Mouse (Mus musculus) MEL (cell line): ENCODE measurements around the gene Rnf151. TPM values are rescaled to one million over a fixed set of nuclear protein-coding genes. Genes with fewer than 3 reads are reported as not detected.

Experiments
- DNase-seq: peaks from one replicate; pipeline ENCODE4 v3.0.0; 2011; ENCODE audit warnings: low read depth, low spot score
- H3K27ac ChIP-seq: 2 replicates; pipeline ENCODE4 v1.5.1; 2012; ENCODE audit warnings: low read depth, mild to moderate bottlenecking, control low read depth, low read length, moderate library complexity; ENCODE audit not compliant: control insufficient read depth
- H3K27me3 ChIP-seq, 2 experiments: fragments of 150-350 bp in 1 of 2; sonication (generic) in 1 of 2; 2 replicates each; pipeline ENCODE4 v1.6.1; 2012; ENCODE audit warnings: low read length in 2 of 2, mild to moderate bottlenecking in 2 of 2, improper control_type of control experiment in 1 of 2, moderate library complexity in 1 of 2; ENCODE audit not compliant: insufficient read depth in 2 of 2, control insufficient read depth in 1 of 2
- H3K36me3 ChIP-seq, 2 experiments: 2 replicates each; pipeline ENCODE4 v1.6.1; 2012 to 2014; ENCODE audit warnings: low read length in 2 of 2, improper control_type of control experiment in 1 of 2, inconsistent platforms in 1 of 2, mild to moderate bottlenecking in 1 of 2; ENCODE audit not compliant: insufficient read depth in 2 of 2, control insufficient read depth in 1 of 2
- H3K4me1 ChIP-seq, 2 experiments: fragments of 150-350 bp in 1 of 2; sonication (generic) in 1 of 2; 2 replicates each; pipeline ENCODE4 v1.6.1; 2012; ENCODE audit warnings: low read length in 2 of 2, improper control_type of control experiment in 1 of 2, mild to moderate bottlenecking in 1 of 2; ENCODE audit not compliant: insufficient read depth in 2 of 2, control insufficient read depth in 1 of 2
- H3K4me3 ChIP-seq, 2 experiments: fragments of 150-350 bp in 1 of 2; sonication (generic) in 1 of 2; 2 replicates each; pipeline ENCODE4 v1.5.1; 2012; ENCODE audit warnings: low read depth in 2 of 2, low read length in 2 of 2, mild to moderate bottlenecking in 2 of 2, moderate library complexity in 2 of 2, control low read depth in 1 of 2, improper control_type of control experiment in 1 of 2; ENCODE audit not compliant: control insufficient read depth in 1 of 2, insufficient read depth in 1 of 2
- H3K79me2 ChIP-seq: 2 replicates; pipeline ENCODE4 v1.6.1; 2012; ENCODE audit warnings: mild to moderate bottlenecking, low read length, moderate library complexity; ENCODE audit not compliant: control insufficient read depth, poor library complexity, insufficient read depth
- H3K9ac ChIP-seq: 2 replicates; pipeline ENCODE4 v1.6.1; 2012; ENCODE audit warnings: low read depth, mild to moderate bottlenecking, control low read depth, low read length, moderate library complexity; ENCODE audit not compliant: control insufficient read depth, poor library complexity, severe bottlenecking
- H3K9me3 ChIP-seq: fragments of 150-350 bp; sonication (generic); replicated peaks from 2 replicates; pipeline ENCODE4 v1.6.1; 2012; ENCODE audit warnings: mild to moderate bottlenecking, low read length, improper control_type of control experiment, moderate library complexity; ENCODE audit not compliant: insufficient read depth
- CHD2 ChIP-seq: IDR thresholded peaks from 2 replicates; pipeline ENCODE4 v1.6.1; 2011; ENCODE audit warnings: low read length, improper control_type of control experiment
- CTCF ChIP-seq, 3 experiments: IDR thresholded peaks in 2 of 3; conservative IDR thresholded peaks in 1 of 3; 2 replicates each; pipeline ENCODE4 v1.5.1; 2011 to 2012; ENCODE audit warnings: low read length in 3 of 3, low read depth in 2 of 3, mild to moderate bottlenecking in 2 of 3, improper control_type of control experiment in 1 of 3, inconsistent platforms in 1 of 3, mixed read lengths in 1 of 3, moderate library complexity in 1 of 3; ENCODE audit not compliant: control insufficient read depth in 1 of 3, insufficient read depth in 1 of 3, poor library complexity in 1 of 3, severe bottlenecking in 1 of 3
- E2F4 ChIP-seq: IDR thresholded peaks from 2 replicates; pipeline ENCODE4 v1.6.1; 2011; ENCODE audit warnings: low read depth, low read length, improper control_type of control experiment, borderline replicate concordance
- EP300 ChIP-seq, 2 experiments: IDR thresholded peaks; 2 replicates each; pipeline ENCODE4 v1.6.1; 2011; ENCODE audit warnings: improper control_type of control experiment in 2 of 2, low read length in 2 of 2, low read depth in 1 of 2, mild to moderate bottlenecking in 1 of 2
- ETS1 ChIP-seq: IDR thresholded peaks from 2 replicates; pipeline ENCODE4 v1.6.1; 2012; ENCODE audit warnings: low read depth, mild to moderate bottlenecking, inconsistent platforms, low read length, improper control_type of control experiment, moderate library complexity
- GATA1 ChIP-seq: IDR thresholded peaks from 2 replicates; pipeline ENCODE4 v1.6.1; 2011; ENCODE audit warnings: low read depth, low read length, improper control_type of control experiment
- JUND ChIP-seq: IDR thresholded peaks from 2 replicates; pipeline ENCODE4 v1.6.1; 2011; ENCODE audit warnings: low read depth, mild to moderate bottlenecking, improper control_type of control experiment, low read length
- MAX ChIP-seq: IDR thresholded peaks from 2 replicates; pipeline ENCODE4 v1.6.1; 2011; ENCODE audit warnings: low read length, improper control_type of control experiment
- MAZ ChIP-seq: IDR thresholded peaks from 2 replicates; pipeline ENCODE4 v1.6.1; 2012; ENCODE audit warnings: low read depth, mild to moderate bottlenecking, inconsistent platforms, low read length, improper control_type of control experiment
- MYB ChIP-seq: IDR thresholded peaks from 2 replicates; pipeline ENCODE4 v1.6.1; 2011; ENCODE audit warnings: mild to moderate bottlenecking, low read depth, low read length, improper control_type of control experiment
- NELFE ChIP-seq: IDR thresholded peaks from 2 replicates; pipeline ENCODE4 v1.6.1; 2011; ENCODE audit warnings: low read depth, low read length, improper control_type of control experiment
- POLR2A ChIP-seq, 2 experiments: IDR thresholded peaks; 2 replicates each; pipeline ENCODE4 v1.6.1; 2011 to 2012; ENCODE audit warnings: low read length in 2 of 2, mild to moderate bottlenecking in 2 of 2, control low read depth in 1 of 2, improper control_type of control experiment in 1 of 2, low read depth in 1 of 2, moderate library complexity in 1 of 2; ENCODE audit not compliant: control insufficient read depth in 1 of 2, insufficient read depth in 1 of 2, poor library complexity in 1 of 2
- POLR2AphosphoS2 ChIP-seq: IDR thresholded peaks from 2 replicates; pipeline ENCODE4 v1.6.1; 2011; ENCODE audit warnings: low read length, improper control_type of control experiment
- POLR2AphosphoS5 ChIP-seq: IDR thresholded peaks from 2 replicates; pipeline ENCODE4 v1.6.1; 2012; ENCODE audit warnings: low read depth, borderline replicate concordance, mild to moderate bottlenecking, inconsistent platforms, low read length, moderate library complexity, mixed read lengths
- RCOR1 ChIP-seq: IDR thresholded peaks from 2 replicates; pipeline ENCODE4 v1.6.1; 2012; ENCODE audit warnings: low read depth, mild to moderate bottlenecking, inconsistent platforms, low read length, improper control_type of control experiment
- SMC3 ChIP-seq: IDR thresholded peaks from 2 replicates; pipeline ENCODE4 v1.6.1; 2011; ENCODE audit warnings: low read depth, low read length, improper control_type of control experiment
- TAL1 ChIP-seq: IDR thresholded peaks from 2 replicates; pipeline ENCODE4 v1.6.1; 2012; ENCODE audit warnings: mild to moderate bottlenecking, inconsistent platforms, low read length, moderate library complexity, mixed read lengths
- TBP ChIP-seq: IDR thresholded peaks from 2 replicates; pipeline ENCODE4 v1.8.0; 2011; ENCODE audit warnings: low read depth, low read length, improper control_type of control experiment
- TCF12 ChIP-seq: IDR thresholded peaks from 2 replicates; pipeline ENCODE4 v1.6.1; 2014; ENCODE audit warnings: low read depth, mild to moderate bottlenecking, inconsistent platforms, low read length, improper control_type of control experiment, moderate library complexity
- UBTF ChIP-seq: IDR thresholded peaks from 2 replicates; pipeline ENCODE4 v1.6.1; 2012; ENCODE audit warnings: low read depth, mild to moderate bottlenecking, inconsistent platforms, low read length, improper control_type of control experiment, moderate library complexity, borderline replicate concordance; ENCODE audit not compliant: insufficient read depth
- ZMIZ1 ChIP-seq: IDR thresholded peaks from 2 replicates; pipeline ENCODE4 v1.6.1; 2012; ENCODE audit warnings: low read depth, mild to moderate bottlenecking, inconsistent platforms, low read length, improper control_type of control experiment, moderate library complexity
- ZNF384 ChIP-seq: IDR thresholded peaks from 2 replicates; pipeline ENCODE4 v1.6.1; 2012; ENCODE audit warnings: low read depth, mild to moderate bottlenecking, inconsistent platforms, low read length, improper control_type of control experiment
- polyA plus RNA-seq, 2 experiments: library from polyadenylated mRNA; stranded (reverse) in 1 of 2; unstranded in 1 of 2; fragments of >175 nt in 1 of 2; fragments of >200 nt in 1 of 2; gene quantifications; 2 replicates each; pipeline versions ENCODE4 v1.2.1 to v1.2.4; 2012; ENCODE audit warnings: low replicate concordance in 2 of 2, low read depth in 1 of 2; ENCODE audit not compliant: insufficient read length in 2 of 2, insufficient read depth in 1 of 2, missing spikeins in 1 of 2
- total RNA-seq: library from RNA; depleted of rRNA; stranded (reverse); fragments of 300-350 nt; gene quantifications from 2 replicates; pipeline ENCODE4 v1.2.3, GENCODE M21; 2012

The Rnf151 gene
- total and polyA plus RNA-seq, 3 experiments, result 0.23 to 0.40 TPM; not detected in 1

GRCm38 (mm10) chr17:24723122-24723880, 5.4 kb upstream of the Rnf151 start (continued):
- TF ChIP-seq ZNF384, result peak; percentile 24; the same call in 1 of the 2 replicates
- no peak for TF ChIP-seq TBP
- TF ChIP-seq TAL1, result no peak
- no peak for TF ChIP-seq GATA1
- no peak for TF ChIP-seq MAZ
- TF ChIP-seq E2F4, result no peak
- no peak; the same call in 1 of the 2 replicates for TF ChIP-seq ZMIZ1
- TF ChIP-seq POLR2A (IDR thresholded peaks at IDR 0.05; ENCODE audit: control insufficient read depth in 1 of 2, insufficient read depth in 1 of 2, low read depth in 1 of 2, low read length in 2 of 2, poor library complexity in 1 of 2), result no peak
- TF ChIP-seq SMC3, result 0 out of 2 replicates have a peak, but pooled peaks have one; percentile 10
- 0 out of 2 replicates have a peak, but pooled peaks have one; percentile 21 for TF ChIP-seq JUND
- no peak for TF ChIP-seq RCOR1
- no peak for TF ChIP-seq CHD2
- no peak for TF ChIP-seq TCF12
- TF ChIP-seq CTCF (IDR thresholded peaks at IDR 0.05 in 2 of 3, conservative IDR thresholded peaks at IDR 0.05 in 1 of 3; ENCODE audit: control insufficient read depth in 1 of 3, insufficient read depth in 1 of 3, low read depth in 2 of 3, low read length in 3 of 3, poor library complexity in 1 of 3, severe bottlenecking in 1 of 3), result no peak
- TF ChIP-seq MYB, result peak; percentile 26; the same call in 1 of the 2 replicates
- TF ChIP-seq ETS1, result no peak
- no peak; the same call in 1 of the 2 replicates for TF ChIP-seq NELFE

- TF ChIP-seq SMC3 (peak; percentile 1; the same call in 1 of the 2 replicates), POLR2A (IDR thresholded peaks at IDR 0.05; ENCODE audit: control insufficient read depth in 1 of 2, insufficient read depth in 1 of 2, low read depth in 1 of 2, low read length in 2 of 2, poor library complexity in 1 of 2) (peak; percentile 24 to 79; a peak in 3 of 4 replicates), TCF12 (no peak), MYB (peak; percentile 48; the same call in 1 of the 2 replicates), GATA1 (no peak), E2F4 (no peak), POLR2AphosphoS5 (peak; percentile 83; the same call in 1 of the 2 replicates), POLR2AphosphoS2 (peak; percentile 94), EP300 (IDR thresholded peaks at IDR 0.05; ENCODE audit: low read depth in 1 of 2, low read length in 2 of 2) (no peak), CHD2 (no peak; the same call in 1 of the 2 replicates), NELFE (no peak), UBTF (no peak), TBP (0 out of 2 replicates have a peak, but pooled peaks have one; percentile 28), ZMIZ1 (peak; percentile 79), MAX (peak; percentile 5; the same call in 1 of the 2 replicates)
- peak; percentile 76 for DNase-seq
- peaks cover 5 to 15% of the 10 kb centered on the region in 2 experiments; a peak in 3 of 4 replicates for H3K36me3 ChIP-seq
- no peaks in the 10 kb centered on the region for H3K27me3 ChIP-seq
- H3K4me3 ChIP-seq, result peak overlapping the region; percentile 69 to 70
- peak overlapping the region; percentile 79 for H3K9ac ChIP-seq
- peaks cover 51% of the 10 kb centered on the region for H3K79me2 ChIP-seq
- peaks cover 0 to 14% of the 10 kb centered on the region in 2 experiments; a peak in 3 of 4 replicates for H3K4me1 ChIP-seq
- H3K9me3 ChIP-seq, result no peaks in the 10 kb centered on the region
- H3K27ac ChIP-seq, result peak overlapping the region; percentile 65
These were observed 4.5 kb upstream of the Rnf151 start for GRCm38 (mm10) chr17:24722220-24722924.
